Mouse (Mus musculus): ENCODE measurements around the gene Rnf121.

DNA sequence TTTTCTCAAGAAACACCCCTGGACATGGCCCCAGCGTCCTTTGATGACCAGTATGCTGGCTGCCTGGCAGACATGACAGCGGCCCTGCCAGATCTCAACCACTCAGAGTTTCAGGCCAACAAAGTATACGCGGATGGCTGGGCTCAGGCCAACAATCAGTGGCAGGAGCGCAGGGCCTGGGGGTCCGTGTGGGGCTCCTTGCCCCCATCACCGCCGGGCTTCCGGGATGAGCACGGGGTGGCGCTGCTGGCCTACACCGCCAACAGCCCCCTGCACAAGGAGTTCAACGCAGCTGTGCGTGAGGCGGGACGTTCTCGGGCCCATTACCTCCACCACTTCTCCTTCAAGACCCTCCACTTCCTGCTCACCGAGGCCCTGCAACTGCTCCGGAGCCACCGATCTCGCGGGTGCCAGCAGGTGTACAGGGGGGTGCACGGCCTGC lies 41.5 kb upstream of the Rnf121 start:
- no peak for TF ChIP-seq CTCF (IDR thresholded peaks at IDR 0.05; ENCODE audit: control insufficient read depth, insufficient read depth, low read length)
- no peak for TF ChIP-seq POLR2A (IDR thresholded peaks at IDR 0.05; ENCODE audit: borderline replicate concordance, control insufficient read depth, low read depth, low read length)

Measured in bone marrow, adult 2 months (tissue).